Mouse (Mus musculus) effector memory CD4-positive, alpha-beta T cell, adult 5 months (primary cell): ENCODE data around the gene Cbx7. TPM values are rescaled to one million over a fixed set of nuclear protein-coding genes. Genes with fewer than 3 reads are reported as not detected.

ENCODE experiments used
- polyA plus RNA-seq: library from polyadenylated mRNA; unstranded; fragments of 100-300 nt; shearing (Covaris generic); gene quantifications from one replicate; pipeline ENCODE4 v1.2.1, GENCODE M21; 2017

Gene Cbx7
- polyA plus RNA-seq: 170 TPM

GRCm38 (mm10) chr15:79970940-79971339 is at the start of gene Cbx7:
Gene Cbx7, minus strand, starts transcription at chr15:79971119.

GRCm38 (mm10) chr15:80014321-80015210 is 43.6 kb upstream of the Cbx7 start, which contains the start of gene Pdgfb:
Gene Pdgfb, minus strand, starts transcription at chr15:80014977.

GRCm38 (mm10) chr15:79891436-79892212 is 79.3 kb downstream of the Cbx7 start, which contains the start of gene Apobec3:
Gene Apobec3, plus strand, starts transcription at chr15:79891659.

Other genes starting within 250 kb of the Cbx7 start
- 81.5 TPM for gene Sun2, start 228.6 kb downstream of the Cbx7 start, polyA plus RNA-seq
- gene Dnal4, start 193.3 kb downstream of the Cbx7 start, polyA plus RNA-seq: 5.9 TPM
- 0.45 TPM for gene Nptxr, start 166.4 kb downstream of the Cbx7 start, polyA plus RNA-seq
- not detected for gene Npcd, start 136.9 kb downstream of the Cbx7 start, polyA plus RNA-seq
- 17.2 TPM for gene Cbx6, start 136.4 kb downstream of the Cbx7 start, polyA plus RNA-seq
- 225 TPM for gene Apobec3, start 79.5 kb downstream of the Cbx7 start, polyA plus RNA-seq
- gene Pdgfb, start 43.9 kb upstream of the Cbx7 start, polyA plus RNA-seq: 0.19 TPM
- gene Syngr1, start 120.2 kb upstream of the Cbx7 start, polyA plus RNA-seq: not detected
- 1,599 TPM for gene Rpl3, start 120.7 kb upstream of the Cbx7 start, polyA plus RNA-seq
- gene Tab1, start 162.0 kb upstream of the Cbx7 start, polyA plus RNA-seq: 15.1 TPM
- gene Mgat3, start 202.6 kb upstream of the Cbx7 start, polyA plus RNA-seq: not detected